Comparison of ENCODE assay signal across 16 mouse cellular contexts in the genomic region with DNA sequence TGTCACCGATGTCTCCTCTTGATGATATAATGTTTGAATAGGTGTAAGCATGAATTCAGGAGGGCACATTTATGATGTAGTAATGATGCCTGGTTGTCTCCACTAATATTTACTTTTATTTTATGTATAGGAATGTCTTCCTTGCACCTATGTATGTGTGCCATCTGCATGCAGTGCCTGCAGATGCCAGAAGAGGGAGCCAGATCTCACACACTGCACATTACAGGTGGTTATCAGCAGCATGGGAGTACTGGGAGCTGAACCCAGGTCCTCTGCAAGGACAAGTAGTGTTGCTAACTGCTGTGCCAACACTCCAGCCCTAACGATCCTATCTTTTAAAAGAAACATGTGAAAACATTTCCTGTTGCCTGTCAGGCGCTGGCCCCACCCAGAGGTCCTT.
DNase-seq lines count a peak whose midpoint lies in the region; ATAC-seq and TF ChIP-seq lines count a peak whose summit lies in the region.
"Had no signal": no experiment of that assay in that cellular context is flagged by ENCODE, and none has a peak within 500 bp of the region (broad histone marks: within the 10 kb centered on the region; RNA-seq: fewer than 3 reads in every experiment).

No protein-coding gene starts in this region.

- intact Hi-C loops in heart, adult 2 months (cut with DNase I), result no loop called here

- no peaks in the 10 kb centered on the region for H3K27me3 ChIP-seq in heart, adult 2 months (ENCODE audit: control insufficient read depth, insufficient read depth, low read length)
- 0 out of 2 replicates have a peak, but pooled peaks cover 2% of the 10 kb centered on the region for H3K27me3 ChIP-seq in heart, embryonic 11.5 days (ENCODE audit: control insufficient read depth, insufficient read depth, low read length)
- H3K27me3 ChIP-seq: embryonic facial prominence, embryonic 12.5 days; stomach, embryonic 15.5 days had no signal

- H3K4me3 ChIP-seq in heart, adult 2 months, result no peak overlapping the region
- H3K4me3 ChIP-seq in heart, embryonic 11.5 days (ENCODE audit: low read depth, low read length), result no peak overlapping the region
- no peak overlapping the region for H3K4me3 ChIP-seq in lung, adult 2 months (replicated peaks; ENCODE audit: extremely low read depth, low read depth, low read length)
- H3K4me3 ChIP-seq: embryonic facial prominence, embryonic 12.5 days; forebrain, embryonic 10.5 days; left cerebral cortex, adult 2 months; midbrain, embryonic 10.5 days; myocyte; stomach, embryonic 15.5 days had no signal

- H3K4me1 ChIP-seq in heart, adult 2 months (ENCODE audit: control insufficient read depth, insufficient read depth, low read length), result no peaks in the 10 kb centered on the region
- no peaks in the 10 kb centered on the region for H3K4me1 ChIP-seq in heart, embryonic 11.5 days (ENCODE audit: control insufficient read depth, insufficient read depth, low read length)
- H3K4me1 ChIP-seq in lung, adult 2 months (ENCODE audit: control insufficient read depth, insufficient read depth, low read length), result peaks cover 2% of the 10 kb centered on the region; the same call in 1 of the 2 replicates
- H3K4me1 ChIP-seq: embryonic facial prominence, embryonic 12.5 days; stomach, embryonic 15.5 days had no signal

- no peak for TF ChIP-seq POLR2A in heart, adult 2 months (IDR thresholded peaks at IDR 0.05; ENCODE audit: insufficient read depth, low read depth, low read length)
- TF ChIP-seq POLR2A in lung, adult 2 months (IDR thresholded peaks at IDR 0.05; ENCODE audit: borderline replicate concordance, extremely low read depth, low read depth, low read length), result no peak

- peaks cover 5% of the 10 kb centered on the region; the same call in 1 of the 2 replicates for H3K9me3 ChIP-seq in heart, embryonic 11.5 days (replicated peaks; ENCODE audit: control insufficient read depth, low read length)
- H3K9me3 ChIP-seq: stomach, embryonic 15.5 days had no signal

- no peak for DNase-seq in heart, adult 2 months
- no peak for DNase-seq in lung, adult 2 months
- DNase-seq in lung, postnatal 14 days, result no peak
- DNase-seq in ES-CJ7 (ENCODE audit: low read depth, low spot score), result peak; percentile 35
- peak; percentile 8 for DNase-seq in induced T-regulatory cell, adult 2 months (ENCODE audit: low read depth)
- DNase-seq in spleen, postnatal 14 days (ENCODE audit: low spot score in 2 of 2), result no peak
- DNase-seq: B cell, adult 2 months had no signal

- no peaks in the 10 kb centered on the region for H3K79me2 ChIP-seq in heart, adult 2 months (replicated peaks; ENCODE audit: control insufficient read depth, insufficient read depth, low read length)

- TF ChIP-seq CTCF in heart, adult 2 months (IDR thresholded peaks at IDR 0.05), result peak; percentile 33
- 0 out of 2 replicates have a peak, but pooled peaks have one; percentile 9 for TF ChIP-seq CTCF in lung, adult 2 months (IDR thresholded peaks at IDR 0.05; ENCODE audit: insufficient read depth, low read length)

- no peak overlapping the region for H3K9ac ChIP-seq in heart, adult 2 months (ENCODE audit: low read depth, low read length)
- no peak overlapping the region for H3K9ac ChIP-seq in heart, embryonic 11.5 days (ENCODE audit: low read depth, low read length)
- H3K9ac ChIP-seq: embryonic facial prominence, embryonic 12.5 days; hindbrain, embryonic 14.5 days; stomach, embryonic 15.5 days had no signal

- H3K36me3 ChIP-seq in heart, adult 2 months (ENCODE audit: control insufficient read depth, insufficient read depth, low read length), result no peaks in the 10 kb centered on the region
- no peaks in the 10 kb centered on the region for H3K36me3 ChIP-seq in heart, embryonic 11.5 days (ENCODE audit: control insufficient read depth, insufficient read depth, low read length)
- H3K36me3 ChIP-seq: embryonic facial prominence, embryonic 12.5 days; midbrain, embryonic 10.5 days; stomach, embryonic 15.5 days had no signal

- no peak overlapping the region for H3K27ac ChIP-seq in heart, adult 2 months
- no peak overlapping the region for H3K27ac ChIP-seq in heart, embryonic 11.5 days (ENCODE audit: low read depth, low read length)
- H3K27ac ChIP-seq: embryonic facial prominence, embryonic 12.5 days; forebrain, embryonic 10.5 days; hindbrain, embryonic 14.5 days; left cerebral cortex, adult 2 months; midbrain, embryonic 10.5 days; stomach, embryonic 15.5 days had no signal

- no peak overlapping the region for H3K4me2 ChIP-seq in heart, embryonic 11.5 days
- H3K4me2 ChIP-seq: embryonic facial prominence, embryonic 12.5 days; hindbrain, embryonic 14.5 days; stomach, embryonic 15.5 days had no signal

- no peak for TF ChIP-seq EP300 in heart, adult 2 months (IDR thresholded peaks at IDR 0.05; ENCODE audit: insufficient read depth, low read depth, low read length)

- ATAC-seq in heart, embryonic 11.5 days (replicated peaks; ENCODE audit: insufficient number of reproducible peaks, low FRiP score, low TSS enrichment), result no peak
- ATAC-seq in cerebellum, adult (ENCODE audit: insufficient number of reproducible peaks, low FRiP score, low TSS enrichment), result no peak

- 84% methylated on average over 3 of the region's 3 CpGs for WGBS in heart, adult 2 months
- 88% methylated on average over 3 of the region's 3 CpGs for WGBS in heart, embryonic 11.5 days (ENCODE audit: insufficient replicate concordance)
- WGBS in lung, adult 2 months, result 92% methylated on average over 3 of the region's 3 CpGs

Comparison
In these comparisons a context has a peak if more than half of its experiments do, and no peak if none do; other contexts are left out.
1. DNase-seq: peak in ES-CJ7 (single experiment) and induced T-regulatory cell, adult 2 months (single experiment); none in heart, adult 2 months (0 of 2), lung, adult 2 months (single experiment), lung, postnatal 14 days (single experiment) and spleen, postnatal 14 days (0 of 2).